Mouse (Mus musculus) ES-E14 (cell line): ENCODE results near the gene Cacng3. TPM values are rescaled to one million over a fixed set of nuclear protein-coding genes. Genes with fewer than 3 reads are reported as not detected.

Experiments
- DNase-seq: peaks from one replicate; pipeline ENCODE4 v3.0.0-alpha.2; 2013; ENCODE audit warnings: low read depth, low spot score
- H3K27ac ChIP-seq: 2 replicates; pipeline ENCODE4 v1.5.1; 2012; ENCODE audit warnings: low read depth, mild to moderate bottlenecking, low read length, moderate library complexity, mixed read lengths; ENCODE audit not compliant: poor library complexity, insufficient read depth, severe bottlenecking
- H3K36me3 ChIP-seq: 2 replicates; pipeline ENCODE4 v1.6.1; 2012; ENCODE audit warnings: mild to moderate bottlenecking, low read length, moderate library complexity, mixed read lengths; ENCODE audit not compliant: control insufficient read depth, poor library complexity, insufficient read depth, severe bottlenecking
- H3K4me1 ChIP-seq, 2 experiments: fragments of 150-350 bp in 1 of 2; sonication (generic) in 1 of 2; 2 replicates each; pipeline ENCODE4 v1.6.1; 2012; ENCODE audit warnings: low read length in 2 of 2, mild to moderate bottlenecking in 1 of 2, mixed read lengths in 1 of 2; ENCODE audit not compliant: control insufficient read depth in 2 of 2, insufficient read depth in 2 of 2, poor library complexity in 1 of 2
- H3K4me3 ChIP-seq, 2 experiments: fragments of 150-350 bp in 1 of 2; sonication (generic) in 1 of 2; 2 replicates each; pipeline ENCODE4 v1.5.1; 2012; ENCODE audit warnings: low read length in 2 of 2, low read depth in 1 of 2, mild to moderate bottlenecking in 1 of 2, mixed read lengths in 1 of 2; ENCODE audit not compliant: insufficient read depth in 1 of 2, poor library complexity in 1 of 2, severe bottlenecking in 1 of 2
- H3K9ac ChIP-seq: 2 replicates; pipeline ENCODE4 v1.6.1; 2012; ENCODE audit warnings: low read depth, mild to moderate bottlenecking, low read length, mixed read lengths; ENCODE audit not compliant: poor library complexity, insufficient read depth, severe bottlenecking
- H3K9me3 ChIP-seq: fragments of 150-350 bp; sonication (generic); 2 replicates; pipeline ENCODE4 v1.6.1; 2012; ENCODE audit warnings: low read depth, mild to moderate bottlenecking, low read length; ENCODE audit not compliant: control insufficient read depth, insufficient read depth
- CHD2 ChIP-seq: IDR thresholded peaks from 2 replicates; pipeline ENCODE4 v1.6.1; 2014; ENCODE audit warnings: mild to moderate bottlenecking, low read depth, low read length, inconsistent platforms
- HCFC1 ChIP-seq: IDR thresholded peaks from 2 replicates; pipeline ENCODE4 v1.6.1; 2012; ENCODE audit warnings: low read length, inconsistent platforms, borderline replicate concordance; ENCODE audit not compliant: insufficient read depth
- MAFK ChIP-seq: IDR thresholded peaks from 2 replicates; pipeline ENCODE4 v1.6.1; 2014; ENCODE audit warnings: mild to moderate bottlenecking, low read depth, low read length, inconsistent platforms; ENCODE audit not compliant: insufficient read depth
- ZC3H11A ChIP-seq: IDR thresholded peaks from 2 replicates; pipeline ENCODE4 v1.6.1; 2012; ENCODE audit warnings: low read depth, mild to moderate bottlenecking, inconsistent platforms, low read length, borderline replicate concordance
- ZNF384 ChIP-seq: IDR thresholded peaks from 2 replicates; pipeline ENCODE4 v1.6.1; 2012; ENCODE audit warnings: low read depth, low read length, inconsistent platforms
- in situ Hi-C, 2 experiments: fragments of 600-800 bp; cut with MboI; formaldehyde crosslinking; loops; one replicate each; pipeline ENCODE4 v1.15.1; 2025; ENCODE audit warnings: low sequenced_read_pairs in 2 of 2, inconsistent platforms in 1 of 2; ENCODE audit not compliant: unreplicated experiment in 2 of 2
- total RNA-seq: library from RNA; depleted of rRNA; stranded (reverse); fragments of 300-350 nt; gene quantifications from 2 replicates; pipeline ENCODE4 v1.2.3, GENCODE M21; 2012

The Cacng3 gene
- total RNA-seq, 1 experiment, result not detected

DNA sequence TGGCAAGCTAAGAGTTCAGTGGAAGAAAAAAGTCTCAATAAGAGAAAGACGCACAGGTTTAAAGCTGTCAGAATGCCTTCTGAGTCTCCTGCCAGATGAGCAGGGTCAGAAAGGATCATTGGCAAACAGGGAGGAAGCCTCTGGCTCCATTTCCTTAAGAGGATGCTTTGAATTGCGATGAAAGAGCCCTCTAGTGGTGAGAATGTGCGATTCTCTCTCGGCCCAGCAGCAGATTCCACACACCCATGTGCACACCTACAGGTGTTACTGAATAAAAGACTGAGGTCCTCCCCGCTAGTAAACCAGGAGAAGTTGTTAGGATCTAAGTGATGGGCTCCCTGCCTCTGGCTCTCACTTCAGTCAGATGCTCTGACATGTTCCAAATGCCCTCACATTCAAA lies 2.4 kb upstream of the Cacng3 start:
- H3K4me3 ChIP-seq, result no peak overlapping the region
- H3K9ac ChIP-seq, result no peak overlapping the region
- in situ Hi-C loops, result no loop called here
- no peaks in the 10 kb centered on the region for H3K9me3 ChIP-seq
- H3K4me1 ChIP-seq, result peaks cover 0 to 2% of the 10 kb centered on the region in 2 experiments; a peak in 1 of 4 replicates
- H3K36me3 ChIP-seq, result no peaks in the 10 kb centered on the region
- H3K27ac ChIP-seq, result no peak overlapping the region
- TF ChIP-seq ZNF384 (no peak), ZC3H11A (peak; percentile 75; the same call in 1 of the 2 replicates)
- DNase-seq, result peak; percentile 59

GRCm38 (mm10) chr7:122670873-122671641 lies 765 bp downstream of the Cacng3 start:
- in situ Hi-C loops, result no loop called here
- peak overlapping the region; percentile 56 to 61 for H3K4me3 ChIP-seq
- peaks cover 0 to 2% of the 10 kb centered on the region in 2 experiments; a peak in 1 of 4 replicates for H3K4me1 ChIP-seq
- H3K36me3 ChIP-seq, result no peaks in the 10 kb centered on the region
- H3K27ac ChIP-seq, result no peak overlapping the region
- no peaks in the 10 kb centered on the region for H3K9me3 ChIP-seq
- TF ChIP-seq ZC3H11A (no peak), HCFC1 (no peak), ZNF384 (no peak), MAFK (no peak), CHD2 (no peak)
- peak; percentile 94 for DNase-seq
- no peak overlapping the region for H3K9ac ChIP-seq

GRCm38 (mm10) chr7:122672981-122673380 lies 2.7 kb downstream of the Cacng3 start:
- no peak for TF ChIP-seq CHD2
- TF ChIP-seq ZC3H11A, result no peak
- no peak for TF ChIP-seq ZNF384
- no peak for TF ChIP-seq HCFC1
- TF ChIP-seq MAFK, result no peak
- in situ Hi-C loops, result no loop called here
- Histone ChIP-seq H3K4me1 (peaks cover 0 to 2% of the 10 kb centered on the region in 2 experiments; a peak in 1 of 4 replicates), H3K9me3 (no peaks in the 10 kb centered on the region), H3K27ac (no peak overlapping the region), H3K9ac (no peak overlapping the region), H3K4me3 (no peak overlapping the region), H3K36me3 (no peaks in the 10 kb centered on the region)
- no peak for DNase-seq

DNA sequence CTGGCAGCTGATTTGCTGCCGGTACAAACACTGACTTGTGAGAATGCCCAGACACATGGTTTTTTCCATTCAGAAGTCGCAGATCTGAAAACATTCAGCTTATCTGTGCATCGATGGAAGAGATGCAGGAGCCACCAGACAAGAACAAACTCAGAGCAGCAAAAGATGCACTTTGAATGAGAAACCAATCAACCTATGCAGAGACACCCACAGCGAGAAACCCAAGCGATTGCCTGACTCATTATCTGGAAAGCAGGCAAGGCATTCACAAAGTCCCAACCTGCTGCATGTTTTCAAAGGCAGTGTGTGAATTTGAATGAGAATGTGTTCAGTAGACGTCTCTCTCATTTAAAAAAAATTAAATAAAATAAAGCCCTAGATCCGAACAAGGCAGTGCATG lies 4.9 kb downstream of the Cacng3 start:
- Histone ChIP-seq H3K9ac (no peak overlapping the region), H3K9me3 (no peaks in the 10 kb centered on the region), H3K27ac (no peak overlapping the region), H3K36me3 (no peaks in the 10 kb centered on the region), H3K4me1 (peaks cover 0 to 2% of the 10 kb centered on the region in 2 experiments; a peak in 1 of 4 replicates), H3K4me3 (no peak overlapping the region)
- DNase-seq, result no peak
- TF ChIP-seq MAFK (no peak), ZNF384 (no peak), CHD2 (no peak), ZC3H11A (no peak), HCFC1 (no peak)
- in situ Hi-C loops, result no loop called here
